Mouse (Mus musculus) ES-E14 (cell line): ENCODE data around the gene Spaca3. TPM values are rescaled to one million over a fixed set of nuclear protein-coding genes. Genes with fewer than 3 reads are reported as not detected.

Experiments used
- DNase-seq: peaks from one replicate; pipeline ENCODE4 v3.0.0-alpha.2; 2013; ENCODE audit warnings: low read depth, low spot score
- H3K27ac ChIP-seq: 2 replicates; pipeline ENCODE4 v1.5.1; 2012; ENCODE audit warnings: low read depth, mild to moderate bottlenecking, low read length, moderate library complexity, mixed read lengths; ENCODE audit not compliant: poor library complexity, insufficient read depth, severe bottlenecking
- H3K36me3 ChIP-seq: 2 replicates; pipeline ENCODE4 v1.6.1; 2012; ENCODE audit warnings: mild to moderate bottlenecking, low read length, moderate library complexity, mixed read lengths; ENCODE audit not compliant: control insufficient read depth, poor library complexity, insufficient read depth, severe bottlenecking
- H3K4me1 ChIP-seq, 2 experiments: fragments of 150-350 bp in 1 of 2; sonication (generic) in 1 of 2; 2 replicates each; pipeline ENCODE4 v1.6.1; 2012; ENCODE audit warnings: low read length in 2 of 2, mild to moderate bottlenecking in 1 of 2, mixed read lengths in 1 of 2; ENCODE audit not compliant: control insufficient read depth in 2 of 2, insufficient read depth in 2 of 2, poor library complexity in 1 of 2
- H3K4me3 ChIP-seq, 2 experiments: fragments of 150-350 bp in 1 of 2; sonication (generic) in 1 of 2; 2 replicates each; pipeline ENCODE4 v1.5.1; 2012; ENCODE audit warnings: low read length in 2 of 2, low read depth in 1 of 2, mild to moderate bottlenecking in 1 of 2, mixed read lengths in 1 of 2; ENCODE audit not compliant: insufficient read depth in 1 of 2, poor library complexity in 1 of 2, severe bottlenecking in 1 of 2
- H3K9ac ChIP-seq: 2 replicates; pipeline ENCODE4 v1.6.1; 2012; ENCODE audit warnings: low read depth, mild to moderate bottlenecking, low read length, mixed read lengths; ENCODE audit not compliant: poor library complexity, insufficient read depth, severe bottlenecking
- H3K9me3 ChIP-seq: fragments of 150-350 bp; sonication (generic); 2 replicates; pipeline ENCODE4 v1.6.1; 2012; ENCODE audit warnings: low read depth, mild to moderate bottlenecking, low read length; ENCODE audit not compliant: control insufficient read depth, insufficient read depth
- CHD2 ChIP-seq: IDR thresholded peaks from 2 replicates; pipeline ENCODE4 v1.6.1; 2014; ENCODE audit warnings: mild to moderate bottlenecking, low read depth, low read length, inconsistent platforms
- HCFC1 ChIP-seq: IDR thresholded peaks from 2 replicates; pipeline ENCODE4 v1.6.1; 2012; ENCODE audit warnings: low read length, inconsistent platforms, borderline replicate concordance; ENCODE audit not compliant: insufficient read depth
- MAFK ChIP-seq: IDR thresholded peaks from 2 replicates; pipeline ENCODE4 v1.6.1; 2014; ENCODE audit warnings: mild to moderate bottlenecking, low read depth, low read length, inconsistent platforms; ENCODE audit not compliant: insufficient read depth
- ZC3H11A ChIP-seq: IDR thresholded peaks from 2 replicates; pipeline ENCODE4 v1.6.1; 2012; ENCODE audit warnings: low read depth, mild to moderate bottlenecking, inconsistent platforms, low read length, borderline replicate concordance
- ZNF384 ChIP-seq: IDR thresholded peaks from 2 replicates; pipeline ENCODE4 v1.6.1; 2012; ENCODE audit warnings: low read depth, low read length, inconsistent platforms
- in situ Hi-C, 2 experiments: fragments of 600-800 bp; cut with MboI; formaldehyde crosslinking; loops; one replicate each; pipeline ENCODE4 v1.15.1; 2025; ENCODE audit warnings: low sequenced_read_pairs in 2 of 2, inconsistent platforms in 1 of 2; ENCODE audit not compliant: unreplicated experiment in 2 of 2
- total RNA-seq: library from RNA; depleted of rRNA; stranded (reverse); fragments of 300-350 nt; gene quantifications from 2 replicates; pipeline ENCODE4 v1.2.3, GENCODE M21; 2012

Spaca3 gene
- total RNA-seq, 1 experiment = not detected

GRCm38 (mm10) chr11:80845486-80845885 is 12.7 kb upstream of the Spaca3 start:
- no peak for TF ChIP-seq HCFC1
- TF ChIP-seq MAFK = no peak
- TF ChIP-seq CHD2 = no peak
- no peak for TF ChIP-seq ZC3H11A
- no peak for TF ChIP-seq ZNF384
- H3K9ac ChIP-seq = no peak overlapping the region
- no peaks in the 10 kb centered on the region for H3K4me1 ChIP-seq
- no peak overlapping the region for H3K4me3 ChIP-seq
- H3K27ac ChIP-seq = no peak overlapping the region
- in situ Hi-C loops = no loop called here
- no peaks in the 10 kb centered on the region for H3K9me3 ChIP-seq
- no peaks in the 10 kb centered on the region for H3K36me3 ChIP-seq
- no peak for DNase-seq

- no peaks in the 10 kb centered on the region for H3K36me3 ChIP-seq
- DNase-seq = no peak
- H3K4me1 ChIP-seq = no peaks in the 10 kb centered on the region
- H3K4me3 ChIP-seq = no peak overlapping the region
- TF ChIP-seq HCFC1 (no peak), CHD2 (no peak), MAFK (no peak), ZC3H11A (no peak), ZNF384 (no peak)
- no peak overlapping the region for H3K9ac ChIP-seq
- in situ Hi-C loops = no loop called here
- H3K27ac ChIP-seq = no peak overlapping the region
- H3K9me3 ChIP-seq = no peaks in the 10 kb centered on the region
Observed at GRCm38 (mm10) chr11:80846115-80846514, 12.1 kb upstream of the Spaca3 start.

- in situ Hi-C loops = no loop called here
- TF ChIP-seq HCFC1 = no peak
- no peak for TF ChIP-seq ZC3H11A
- no peak for TF ChIP-seq ZNF384
- TF ChIP-seq MAFK = no peak
- no peak for TF ChIP-seq CHD2
Observed at GRCm38 (mm10) chr11:80848131-80848530, 10.0 kb upstream of the Spaca3 start.

GRCm38 (mm10) chr11:80851859-80852258 is 6.3 kb upstream of the Spaca3 start:
- Histone ChIP-seq H3K27ac (no peak overlapping the region), H3K9ac (no peak overlapping the region), H3K9me3 (no peaks in the 10 kb centered on the region), H3K4me3 (no peak overlapping the region), H3K36me3 (no peaks in the 10 kb centered on the region), H3K4me1 (no peaks in the 10 kb centered on the region)
- in situ Hi-C loops = loop anchor here in 1 of 2 experiments (25.0 kb wide), 1 partner anchor 165 kb away; no protein-coding TSS in a partner anchor
- no peak for TF ChIP-seq MAFK
- TF ChIP-seq ZNF384 = no peak
- TF ChIP-seq HCFC1 = no peak
- TF ChIP-seq ZC3H11A = peak; percentile 23; the same call in 1 of the 2 replicates
- DNase-seq = peak; percentile 58

More at GRCm38 (mm10) chr11:80848131-80848530, 10.0 kb upstream of the Spaca3 start:
- no peak overlapping the region for H3K9ac ChIP-seq
- H3K27ac ChIP-seq = no peak overlapping the region
- no peak for DNase-seq
- no peaks in the 10 kb centered on the region for H3K4me1 ChIP-seq
- no peaks in the 10 kb centered on the region for H3K9me3 ChIP-seq
- H3K36me3 ChIP-seq = no peaks in the 10 kb centered on the region
- H3K4me3 ChIP-seq = no peak overlapping the region

GRCm38 (mm10) chr11:80853014-80853413 is 5.2 kb upstream of the Spaca3 start:
- no peaks in the 10 kb centered on the region for H3K9me3 ChIP-seq
- H3K9ac ChIP-seq = no peak overlapping the region
- no peak overlapping the region for H3K27ac ChIP-seq
- TF ChIP-seq ZC3H11A (no peak), ZNF384 (no peak), MAFK (no peak), HCFC1 (no peak), CHD2 (no peak)
- no peak overlapping the region for H3K4me3 ChIP-seq
- H3K4me1 ChIP-seq = no peaks in the 10 kb centered on the region
- H3K36me3 ChIP-seq = no peaks in the 10 kb centered on the region
- DNase-seq = no peak
- in situ Hi-C loops = loop anchor here in 1 of 2 experiments (25.0 kb wide), 1 partner anchor 166 kb away; no protein-coding TSS in a partner anchor
